Mouse (Mus musculus) hindbrain, embryonic 12.5 days (tissue): ENCODE data around the gene Bbs2. TPM values are rescaled to one million over a fixed set of nuclear protein-coding genes. Genes with fewer than 3 reads are reported as not detected.
A peak's percentile ranks its signal among the peaks of the same experiment; 100 is the strongest.

ENCODE experiments used
- ATAC-seq: fragments of 200-750 bp; cut with Nextera tagmentation; 2 replicates; pipeline ENCODE4 v1.8.0; 2017; ENCODE audit warnings: moderate TSS enrichment; ENCODE audit not compliant: low FRiP score
- H3K27ac ChIP-seq: fragments of 300-500 bp; sonication (generic); 2 replicates; pipeline ENCODE4 v1.5.1; 2016; ENCODE audit warnings: mild to moderate bottlenecking
- H3K27me3 ChIP-seq: fragments of 300-500 bp; sonication (generic); 2 replicates; pipeline ENCODE4 v1.6.1; 2016; ENCODE audit warnings: mild to moderate bottlenecking
- H3K36me3 ChIP-seq: fragments of 300-500 bp; sonication (generic); 2 replicates; pipeline ENCODE4 v1.6.1; 2016; ENCODE audit warnings: mild to moderate bottlenecking
- H3K4me1 ChIP-seq: fragments of 300-500 bp; sonication (generic); 2 replicates; pipeline ENCODE4 v1.6.1; 2016
- H3K4me2 ChIP-seq: fragments of 300-500 bp; sonication (generic); replicated peaks from 2 replicates; pipeline ENCODE4 v1.6.1; 2016; ENCODE audit warnings: mild to moderate bottlenecking
- H3K4me3 ChIP-seq: fragments of 300-500 bp; sonication (generic); 2 replicates; pipeline ENCODE4 v1.5.1; 2016; ENCODE audit warnings: mild to moderate bottlenecking
- H3K9ac ChIP-seq: fragments of 300-500 bp; sonication (generic); 2 replicates; pipeline ENCODE4 v1.6.1; 2016; ENCODE audit warnings: mild to moderate bottlenecking, moderate library complexity
- H3K9me3 ChIP-seq: fragments of 300-500 bp; sonication (generic); replicated peaks from 2 replicates; pipeline ENCODE4 v1.6.1; 2016; ENCODE audit warnings: mild to moderate bottlenecking
- WGBS: fragments of 180-500 bp; shearing (Covaris S2); methylation state at CpG from one replicate; pipeline ENCODE4 v1.1.7; 2016; 5-methylcytosine and 5-hydroxymethylcytosine counted together
- polyA plus RNA-seq: library from polyadenylated mRNA; unstranded; fragments of >200 nt; fragmentation: Nextera tagmentation; extraction: Ambion mirVana; gene quantifications from 2 replicates; pipeline ENCODE4 v1.2.1, GENCODE M21; 2016

Bbs2 gene
- polyA plus RNA-seq, 1 experiment from 2014 or later = 22.9 TPM

DNA sequence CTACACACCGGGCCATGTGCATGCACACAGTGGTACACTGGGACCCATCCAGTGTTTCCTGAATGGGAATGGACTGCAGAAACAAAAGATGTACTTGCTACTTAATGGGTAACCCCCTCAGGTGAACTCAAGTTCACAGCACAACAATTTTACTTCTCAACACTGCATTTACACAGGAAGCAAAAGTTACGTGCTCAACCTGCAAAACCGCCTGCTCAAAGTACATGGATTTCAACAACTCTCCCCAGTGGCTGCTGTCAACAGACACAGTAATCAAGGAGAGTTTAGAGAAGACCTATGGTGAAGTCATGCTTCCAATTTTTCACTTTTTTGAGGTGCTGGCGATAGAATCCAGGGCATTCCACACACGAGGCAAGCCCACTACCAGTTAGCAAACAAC is 63.5 kb downstream of the Bbs2 start:
- H3K4me1 ChIP-seq = peaks cover 24% of the 10 kb centered on the region
- no peaks in the 10 kb centered on the region for H3K9me3 ChIP-seq
- H3K27me3 ChIP-seq = no peaks in the 10 kb centered on the region
- H3K4me2 ChIP-seq = peak overlapping the region; percentile 86
- ATAC-seq = no peak
- H3K9ac ChIP-seq = peak overlapping the region; percentile 38; the same call in 1 of the 2 replicates
- WGBS = 69% methylated on average over 5 of the region's 5 CpGs
- peaks cover 10% of the 10 kb centered on the region for H3K36me3 ChIP-seq
- H3K4me3 ChIP-seq = peak overlapping the region; percentile 69
- H3K27ac ChIP-seq = no peak overlapping the region

- ATAC-seq = no peak
- H3K4me3 ChIP-seq = no peak overlapping the region
- no peaks in the 10 kb centered on the region for H3K9me3 ChIP-seq
- no peaks in the 10 kb centered on the region for H3K27me3 ChIP-seq
- peaks cover 24% of the 10 kb centered on the region for H3K4me1 ChIP-seq
- H3K27ac ChIP-seq = no peak overlapping the region
- 51% methylated on average over 3 of the region's 3 CpGs for WGBS
- no peak overlapping the region for H3K9ac ChIP-seq
- peaks cover 22% of the 10 kb centered on the region for H3K36me3 ChIP-seq
- no peak overlapping the region for H3K4me2 ChIP-seq
Measured at GRCm38 (mm10) chr8:94033601-94034000, 65.1 kb downstream of the Bbs2 start.

DNA sequence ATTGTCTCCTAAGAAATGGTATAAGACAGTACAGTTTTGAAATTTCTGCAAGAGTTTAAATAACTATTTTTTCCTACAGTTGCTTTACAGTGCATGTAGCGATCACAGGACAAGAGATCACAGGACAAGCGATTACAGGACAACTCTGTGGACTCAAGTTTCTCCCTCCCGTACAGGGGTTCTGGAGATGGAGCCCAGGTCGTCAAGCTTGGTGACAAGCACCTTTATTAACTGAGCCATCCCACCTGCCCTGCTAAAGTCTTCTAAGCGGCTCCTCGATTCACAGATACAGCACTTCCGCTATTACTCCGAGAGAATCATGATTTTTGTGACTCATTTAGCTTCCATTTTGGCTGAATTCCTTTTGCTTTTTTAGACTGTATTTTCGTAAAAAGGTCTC is 69.0 kb downstream of the Bbs2 start:
- no peak overlapping the region for H3K9ac ChIP-seq
- WGBS = 95% methylated on average over 9 of the region's 9 CpGs
- peaks cover 55% of the 10 kb centered on the region for H3K36me3 ChIP-seq
- no peak overlapping the region for H3K4me3 ChIP-seq
- no peak overlapping the region for H3K27ac ChIP-seq
- ATAC-seq = no peak
- no peak overlapping the region for H3K4me2 ChIP-seq
- no peaks in the 10 kb centered on the region for H3K9me3 ChIP-seq
- H3K4me1 ChIP-seq = peaks cover 12% of the 10 kb centered on the region
- no peaks in the 10 kb centered on the region for H3K27me3 ChIP-seq

DNA sequence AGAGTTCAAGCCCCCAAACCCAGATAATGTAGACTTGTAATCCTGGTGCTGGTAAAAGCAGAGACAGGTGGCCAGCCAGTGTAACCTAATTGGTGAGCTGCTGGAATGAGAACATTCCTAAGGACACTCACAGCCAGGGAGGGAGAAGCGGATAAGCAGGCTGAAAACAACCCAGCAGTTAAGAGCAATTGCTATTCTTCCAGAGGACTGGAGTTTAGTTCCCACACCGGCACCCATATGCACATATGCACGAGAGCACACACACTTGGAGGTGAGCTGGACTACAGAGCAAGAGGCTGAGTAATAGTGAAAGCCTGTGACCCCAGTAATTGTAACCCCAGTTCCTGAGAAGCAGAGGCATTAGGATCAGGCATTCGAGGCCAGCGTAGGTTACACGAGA is 74.8 kb downstream of the Bbs2 start:
- H3K4me3 ChIP-seq = no peak overlapping the region
- ATAC-seq = no peak
- 95% methylated on average over 6 of the region's 6 CpGs for WGBS
- no peak overlapping the region for H3K9ac ChIP-seq
- H3K4me1 ChIP-seq = no peaks in the 10 kb centered on the region
- peaks cover 81% of the 10 kb centered on the region for H3K36me3 ChIP-seq
- H3K27ac ChIP-seq = no peak overlapping the region
- no peaks in the 10 kb centered on the region for H3K27me3 ChIP-seq
- H3K9me3 ChIP-seq = no peaks in the 10 kb centered on the region
- H3K4me2 ChIP-seq = no peak overlapping the region

Other genes with a start within 250 kb of the Bbs2 start
- 77.4 and 79.4 TPM in 2 replicates for gene Amfr, start 86.1 kb downstream of the Bbs2 start, polyA plus RNA-seq
- 127 and 132 TPM in 2 replicates for gene Nudt21, start 61.9 kb downstream of the Bbs2 start, polyA plus RNA-seq
- gene Ogfod1, start 61.7 kb downstream of the Bbs2 start, polyA plus RNA-seq = 14.6 and 17.7 TPM in 2 replicates
- not detected in 2 replicates for gene Mt4, start 38.3 kb upstream of the Bbs2 start, polyA plus RNA-seq
- 18.5 and 33.1 TPM in 2 replicates for gene Mt3, start 53.7 kb upstream of the Bbs2 start, polyA plus RNA-seq
- 13.2 TPM in 2 replicates for gene Mt2, start 73.7 kb upstream of the Bbs2 start, polyA plus RNA-seq
- gene Mt1, start 80.2 kb upstream of the Bbs2 start, polyA plus RNA-seq = 34.0 and 47.3 TPM in 2 replicates
- gene Nup93, start 115.6 kb upstream of the Bbs2 start, polyA plus RNA-seq = 80.4 and 85.1 TPM in 2 replicates
- not detected in 2 replicates for gene Slc12a3, start 230.3 kb upstream of the Bbs2 start, polyA plus RNA-seq